Mouse (Mus musculus) intestine, postnatal 0 days (tissue): ENCODE measurements around the gene 1700125H20Rik. TPM values are rescaled to one million over a fixed set of nuclear protein-coding genes. Genes with fewer than 3 reads are reported as not detected.

ENCODE experiments used
- ATAC-seq: fragments of 200-750 bp; cut with Nextera tagmentation; 2 replicates; pipeline ENCODE4 v1.8.0; 2017; ENCODE audit warnings: mild to moderate bottlenecking, moderate TSS enrichment, moderate library complexity
- H3K27ac ChIP-seq: fragments of 300-500 bp; sonication (generic); 2 replicates; pipeline ENCODE4 v1.5.1; 2014; ENCODE audit warnings: mild to moderate bottlenecking, low read depth, low read length, moderate library complexity
- H3K27me3 ChIP-seq: fragments of 300-500 bp; sonication (generic); replicated peaks from 2 replicates; pipeline ENCODE4 v1.6.1; 2014; ENCODE audit warnings: low read length, mixed read lengths; ENCODE audit not compliant: control insufficient read depth, insufficient read depth
- H3K36me3 ChIP-seq: fragments of 300-500 bp; sonication (generic); 2 replicates; pipeline ENCODE4 v1.6.1; 2014; ENCODE audit warnings: mild to moderate bottlenecking, moderate library complexity; ENCODE audit not compliant: control insufficient read depth, insufficient read depth
- H3K4me1 ChIP-seq: fragments of 300-500 bp; sonication (generic); replicated peaks from 2 replicates; pipeline ENCODE4 v1.6.1; 2014; ENCODE audit warnings: antibody characterized with exemption, low read length, mixed read lengths; ENCODE audit not compliant: control insufficient read depth, insufficient read depth
- H3K4me2 ChIP-seq: fragments of 300-500 bp; sonication (generic); replicated peaks from 2 replicates; pipeline ENCODE4 v1.6.1; 2014; ENCODE audit warnings: low read depth, mild to moderate bottlenecking, moderate library complexity
- H3K4me3 ChIP-seq: fragments of 300-500 bp; sonication (generic); 2 replicates; pipeline ENCODE4 v1.5.1; 2014; ENCODE audit warnings: low read depth, low read length
- H3K9ac ChIP-seq: fragments of 300-500 bp; sonication (generic); 2 replicates; pipeline ENCODE4 v1.6.1; 2014; ENCODE audit warnings: mild to moderate bottlenecking, low read depth, low read length
- H3K9me3 ChIP-seq: fragments of 300-500 bp; sonication (generic); 2 replicates; pipeline ENCODE4 v1.6.1; 2016; ENCODE audit warnings: mixed run types; ENCODE audit not compliant: control insufficient read depth
- CTCF ChIP-seq: sonication (generic); IDR thresholded peaks from 2 replicates; pipeline ENCODE4 v1.5.1; 2016; ENCODE audit warnings: low read depth, mild to moderate bottlenecking, control low read depth, antibody characterized with exemption, moderate library complexity
- WGBS: fragments of 180-500 bp; shearing (Covaris S2); extraction: QIAGEN DNeasy Blood & Tissue Kit; methylation state at CpG from one replicate; pipeline ENCODE4 v1.1.7; 2014; 5-methylcytosine and 5-hydroxymethylcytosine counted together
- polyA plus RNA-seq: library from polyadenylated mRNA; unstranded; fragments of >200 nt; fragmentation: Nextera tagmentation; extraction: Ambion mirVana; gene quantifications from 2 replicates; pipeline ENCODE4 v1.2.1, GENCODE M21; 2015

Gene 1700125H20Rik
- polyA plus RNA-seq, 1 experiment from 2014 or later: 0.23 TPM

- Histone ChIP-seq H3K36me3 (no peaks in the 10 kb centered on the region), H3K9me3 (no peaks in the 10 kb centered on the region), H3K4me1 (no peaks in the 10 kb centered on the region), H3K9ac (no peak overlapping the region), H3K27ac (no peak overlapping the region), H3K4me2 (no peak overlapping the region), H3K4me3 (no peak overlapping the region), H3K27me3 (no peaks in the 10 kb centered on the region)
- no peak for TF ChIP-seq CTCF
- WGBS: 59% methylated on average over 1 of the region's 1 CpGs
- no peak for ATAC-seq
Observed at GRCm38 (mm10) chr11:85167503-85167902, 2.7 kb upstream of the 1700125H20Rik start.

GRCm38 (mm10) chr11:85170833-85171232 is 629 bp downstream of the 1700125H20Rik start:
- Histone ChIP-seq H3K9ac (no peak overlapping the region), H3K4me2 (no peak overlapping the region; the same call in 1 of the 2 replicates), H3K27ac (no peak overlapping the region)

GRCm38 (mm10) chr11:85175941-85176340 is 5.7 kb downstream of the 1700125H20Rik start:
- no peak for ATAC-seq
- Histone ChIP-seq H3K4me3 (no peak overlapping the region), H3K36me3 (no peaks in the 10 kb centered on the region), H3K4me2 (no peak overlapping the region), H3K9me3 (no peaks in the 10 kb centered on the region), H3K27ac (no peak overlapping the region), H3K4me1 (no peaks in the 10 kb centered on the region), H3K27me3 (no peaks in the 10 kb centered on the region; the same call in 1 of the 2 replicates), H3K9ac (no peak overlapping the region)
- WGBS: 71% methylated on average over 3 of the region's 3 CpGs
- no peak for TF ChIP-seq CTCF

More at GRCm38 (mm10) chr11:85170833-85171232, 629 bp downstream of the 1700125H20Rik start:
- no peaks in the 10 kb centered on the region for H3K4me1 ChIP-seq
- no peak for TF ChIP-seq CTCF
- H3K36me3 ChIP-seq: no peaks in the 10 kb centered on the region
- no peak overlapping the region for H3K4me3 ChIP-seq
- no peak for ATAC-seq
- no peaks in the 10 kb centered on the region; the same call in 1 of the 2 replicates for H3K27me3 ChIP-seq
- H3K9me3 ChIP-seq: no peaks in the 10 kb centered on the region
- WGBS: 45% methylated on average over 2 of the region's 2 CpGs

DNA sequence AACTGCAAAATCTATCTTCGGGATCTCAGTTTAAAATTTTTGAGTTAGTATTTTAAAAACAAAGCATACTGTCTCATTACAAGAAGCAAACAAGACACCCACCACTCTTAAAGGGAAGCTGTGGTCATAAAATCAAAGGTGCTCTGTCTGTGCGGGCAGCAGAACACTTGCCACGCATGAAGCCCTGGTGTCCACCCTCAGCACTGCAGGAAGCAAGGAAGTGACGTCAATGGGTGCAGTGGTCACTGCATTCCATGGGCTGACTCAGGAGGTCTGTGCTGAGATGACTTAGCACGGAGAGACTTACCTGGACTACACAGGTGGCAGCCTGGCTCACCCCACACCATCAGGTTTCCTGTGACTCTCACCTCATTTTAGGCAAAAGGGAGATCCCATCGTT is 7.6 kb downstream of the 1700125H20Rik start:
- 77% methylated on average over 6 of the region's 6 CpGs for WGBS
- Histone ChIP-seq H3K27ac (no peak overlapping the region), H3K4me3 (no peak overlapping the region), H3K9ac (no peak overlapping the region), H3K27me3 (no peaks in the 10 kb centered on the region; the same call in 1 of the 2 replicates), H3K36me3 (no peaks in the 10 kb centered on the region), H3K9me3 (no peaks in the 10 kb centered on the region), H3K4me2 (no peak overlapping the region), H3K4me1 (no peaks in the 10 kb centered on the region)
- no peak for ATAC-seq
- TF ChIP-seq CTCF: no peak

DNA sequence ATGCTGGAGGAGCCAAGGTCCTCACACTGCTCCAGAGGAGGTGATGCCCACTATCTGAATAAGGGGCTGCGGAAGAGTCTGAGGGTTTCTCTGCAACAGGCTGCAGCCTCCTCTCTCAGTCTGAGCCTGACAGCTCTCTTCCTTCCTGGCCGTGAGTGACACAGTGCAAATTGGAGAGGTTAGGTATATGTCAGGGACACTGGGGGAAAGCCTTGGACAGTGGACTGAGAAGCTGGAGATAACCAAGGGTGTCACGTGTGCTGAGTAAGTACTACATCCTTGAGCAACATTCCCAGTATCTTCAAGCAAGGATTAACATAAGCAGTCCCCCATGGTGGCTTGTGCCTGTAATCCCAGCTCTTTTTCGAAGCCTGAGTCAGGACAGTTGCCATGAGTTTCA is 8.2 kb downstream of the 1700125H20Rik start:
- Histone ChIP-seq H3K4me3 (no peak overlapping the region), H3K4me1 (no peaks in the 10 kb centered on the region), H3K27me3 (no peaks in the 10 kb centered on the region), H3K36me3 (no peaks in the 10 kb centered on the region), H3K9ac (no peak overlapping the region), H3K4me2 (no peak overlapping the region), H3K27ac (no peak overlapping the region), H3K9me3 (no peaks in the 10 kb centered on the region)
- ATAC-seq: no peak
- 83% methylated on average over 4 of the region's 4 CpGs for WGBS
- TF ChIP-seq CTCF: no peak

GRCm38 (mm10) chr11:85182617-85183283 is 12.5 kb downstream of the 1700125H20Rik start:
- Histone ChIP-seq H3K36me3 (no peaks in the 10 kb centered on the region), H3K4me1 (no peaks in the 10 kb centered on the region), H3K4me2 (peak overlapping the region; percentile 69), H3K27me3 (no peaks in the 10 kb centered on the region), H3K9me3 (no peaks in the 10 kb centered on the region), H3K27ac (no peak overlapping the region), H3K9ac (peak overlapping the region; percentile 18; the same call in 1 of the 2 replicates), H3K4me3 (peak overlapping the region; percentile 36)
- ATAC-seq: peak; percentile 59
- 2% methylated on average over 20 of the region's 20 CpGs for WGBS
- peak; percentile 95 for TF ChIP-seq CTCF
